Comparison of ENCODE assay signal across 22 mouse cellular contexts in genomic region chr13:58521331-58522030, GRCm38 (mm10).
DNase-seq lines count a peak whose midpoint lies in the region; ATAC-seq and TF ChIP-seq lines count a peak whose summit lies in the region.
"Had no signal": no experiment of that assay in that cellular context is flagged by ENCODE, and none has a peak within 500 bp of the region (broad histone marks: within the 10 kb centered on the region; RNA-seq: fewer than 3 reads in every experiment).

No protein-coding gene starts in this region.

- peak overlapping the region; percentile 19 for H3K9ac ChIP-seq in liver, embryonic 12.5 days
- no peak overlapping the region for H3K9ac ChIP-seq in intestine, postnatal 0 days (ENCODE audit: low read depth, low read length)
- H3K9ac ChIP-seq: forebrain, postnatal 0 days; heart, embryonic 13.5 days; hindbrain, embryonic 12.5 days; midbrain, embryonic 12.5 days; neural tube, embryonic 12.5 days had no signal

- no peaks in the 10 kb centered on the region for H3K9me3 ChIP-seq in G1E (replicated peaks)
- H3K9me3 ChIP-seq in liver, embryonic 12.5 days (replicated peaks) = no peaks in the 10 kb centered on the region
- no peaks in the 10 kb centered on the region for H3K9me3 ChIP-seq in intestine, postnatal 0 days (ENCODE audit: control insufficient read depth)
- H3K9me3 ChIP-seq: limb, embryonic 10.5 days; midbrain, embryonic 12.5 days; neural tube, embryonic 12.5 days had no signal

- ATAC-seq in G1E (ENCODE audit: extremely low read depth, insufficient number of reproducible peaks, low FRiP score, poor library complexity, severe bottlenecking) = peak; percentile 12
- no peak for ATAC-seq in Patski
- ATAC-seq in liver, embryonic 12.5 days = peak; percentile 35; the same call in 1 of the 2 replicates
- ATAC-seq in megakaryocyte progenitor cell, adult 5-6 weeks (replicated peaks; ENCODE audit: poor library complexity) = peak; percentile 51
- ATAC-seq in intestine, postnatal 0 days = no peak
- ATAC-seq: forebrain, postnatal 0 days; lung, postnatal 0 days had no signal

- TF ChIP-seq CTCF in G1E (IDR thresholded peaks at IDR 0.05; ENCODE audit: low read depth, low read length) = no peak
- no peak for TF ChIP-seq CTCF in Patski (IDR thresholded peaks at IDR 0.05)
- no peak for TF ChIP-seq CTCF in kidney, adult 2 months (conservative IDR thresholded peaks at IDR 0.05; ENCODE audit: insufficient read depth, insufficient read length, low read depth, low read length)
- no peak for TF ChIP-seq CTCF in intestine, postnatal 0 days (IDR thresholded peaks at IDR 0.05; ENCODE audit: low read depth)

- H3K4me2 ChIP-seq in liver, embryonic 12.5 days = peak overlapping the region; percentile 77
- H3K4me2 ChIP-seq in intestine, postnatal 0 days (replicated peaks; ENCODE audit: low read depth) = no peak overlapping the region
- H3K4me2 ChIP-seq: heart, embryonic 13.5 days; hindbrain, embryonic 12.5 days; midbrain, embryonic 12.5 days; neural tube, embryonic 12.5 days had no signal

- H3K27me3 ChIP-seq in G1E (ENCODE audit: insufficient read depth, low read length) (no peaks in the 10 kb centered on the region), Patski (no peaks in the 10 kb centered on the region)
- H3K27me3 ChIP-seq in liver, embryonic 12.5 days (replicated peaks) = peaks cover 10% of the 10 kb centered on the region; the same call in 1 of the 2 replicates
- peaks cover 3% of the 10 kb centered on the region; the same call in 1 of the 2 replicates for H3K27me3 ChIP-seq in kidney, adult 2 months (replicated peaks; ENCODE audit: control insufficient read depth, insufficient read depth, low read length)
- peaks cover 17% of the 10 kb centered on the region for H3K27me3 ChIP-seq in intestine, postnatal 0 days (replicated peaks; ENCODE audit: control insufficient read depth, insufficient read depth, low read length)
- H3K27me3 ChIP-seq: neural tube, embryonic 12.5 days had no signal

- H3K4me3 ChIP-seq in G1E (ENCODE audit: low read depth, low read length) = peak overlapping the region; percentile 70
- H3K4me3 ChIP-seq in liver, embryonic 12.5 days = no peak overlapping the region
- H3K4me3 ChIP-seq in kidney, adult 2 months (ENCODE audit: insufficient read depth, low read depth, low read length) = no peak overlapping the region
- H3K4me3 ChIP-seq in intestine, postnatal 0 days (ENCODE audit: low read depth, low read length) = no peak overlapping the region
- H3K4me3 ChIP-seq: heart, embryonic 13.5 days; hindbrain, embryonic 12.5 days; limb, embryonic 10.5 days; midbrain, embryonic 12.5 days; neural tube, embryonic 12.5 days had no signal

- peak overlapping the region; percentile 87 for H3K27ac ChIP-seq in liver, embryonic 12.5 days
- no peak overlapping the region for H3K27ac ChIP-seq in kidney, adult 2 months (ENCODE audit: insufficient read depth, low read depth, low read length)
- no peak overlapping the region for H3K27ac ChIP-seq in intestine, postnatal 0 days (ENCODE audit: low read depth, low read length)
- H3K27ac ChIP-seq: heart, embryonic 13.5 days; hindbrain, embryonic 12.5 days; limb, embryonic 10.5 days; macrophage; midbrain, embryonic 12.5 days; neural tube, embryonic 12.5 days had no signal

- TF ChIP-seq POLR2A in kidney, adult 2 months (IDR thresholded peaks at IDR 0.05; ENCODE audit: low read depth, low read length) = no peak

- peaks cover 86% of the 10 kb centered on the region for H3K4me1 ChIP-seq in G1E (ENCODE audit: insufficient read depth, low read depth, low read length)
- H3K4me1 ChIP-seq in liver, embryonic 12.5 days = peaks cover 78% of the 10 kb centered on the region
- H3K4me1 ChIP-seq in kidney, adult 2 months (ENCODE audit: control insufficient read depth, insufficient read depth, low read length) = no peaks in the 10 kb centered on the region
- H3K4me1 ChIP-seq in intestine, postnatal 0 days (replicated peaks; ENCODE audit: control insufficient read depth, insufficient read depth, low read length) = no peaks in the 10 kb centered on the region

- peaks cover 5% of the 10 kb centered on the region for H3K36me3 ChIP-seq in G1E (replicated peaks)
- H3K36me3 ChIP-seq in liver, embryonic 12.5 days = no peaks in the 10 kb centered on the region
- no peaks in the 10 kb centered on the region for H3K36me3 ChIP-seq in kidney, adult 2 months (ENCODE audit: control insufficient read depth, insufficient read depth, low read length)
- no peaks in the 10 kb centered on the region for H3K36me3 ChIP-seq in intestine, postnatal 0 days (ENCODE audit: control insufficient read depth, insufficient read depth)
- H3K36me3 ChIP-seq: heart, embryonic 13.5 days; hindbrain, embryonic 12.5 days; limb, embryonic 10.5 days; midbrain, embryonic 12.5 days; neural tube, embryonic 12.5 days had no signal

- CTCF ChIA-PET in Patski (lab: Charles Lee) = no interaction called here

- POLR2A ChIA-PET in Patski (lab: Charles Lee) = no interaction called here

- DNase-seq in G1E (ENCODE audit: low spot score) (no peak), Patski (ENCODE audit: low read depth, low spot score) (peak; percentile 13)
- DNase-seq in kidney, adult 2 months = no peak
- DNase-seq in layer of hippocampus, adult 8-10 months (ENCODE audit: low spot score in 2 of 2) = no peak
- DNase-seq: adrenal gland, postnatal 25 days; B cell, adult 2 months; cerebellum, adult 8-10 months; cerebellum, postnatal 36 days; forebrain, postnatal 0 days; gastrocnemius, postnatal 14 days; heart, adult 11 months; kidney, adult 11 months had no signal

- 50% methylated on average over 9 of the region's 9 CpGs for WGBS in liver, embryonic 12.5 days (ENCODE audit: insufficient replicate concordance)
- 90% methylated on average over 9 of the region's 9 CpGs for WGBS in kidney, adult 2 months
- 87% methylated on average over 9 of the region's 9 CpGs for WGBS in intestine, postnatal 0 days

- in situ Hi-C loops in Patski (cut with MboI; ENCODE audit: low pct_unique_long_range_greater_than_20kb) = no loop called here

Comparison
In these comparisons a context has a peak if more than half of its experiments do, and no peak if none do; other contexts are left out.
1. ATAC-seq: peak in G1E (single experiment), liver, embryonic 12.5 days (single experiment) and megakaryocyte progenitor cell, adult 5-6 weeks (single experiment); none in Patski (single experiment) and intestine, postnatal 0 days (single experiment).